Mouse (Mus musculus) ovary, postnatal 36 days (tissue): ENCODE data around the gene Hsd17b2.

ENCODE experiments used
- DNase-seq: peaks from one replicate; pipeline ENCODE4 v3.0.0; 2022; ENCODE audit warnings: low spot score, mixed read lengths

Hsd17b2 gene

DNA sequence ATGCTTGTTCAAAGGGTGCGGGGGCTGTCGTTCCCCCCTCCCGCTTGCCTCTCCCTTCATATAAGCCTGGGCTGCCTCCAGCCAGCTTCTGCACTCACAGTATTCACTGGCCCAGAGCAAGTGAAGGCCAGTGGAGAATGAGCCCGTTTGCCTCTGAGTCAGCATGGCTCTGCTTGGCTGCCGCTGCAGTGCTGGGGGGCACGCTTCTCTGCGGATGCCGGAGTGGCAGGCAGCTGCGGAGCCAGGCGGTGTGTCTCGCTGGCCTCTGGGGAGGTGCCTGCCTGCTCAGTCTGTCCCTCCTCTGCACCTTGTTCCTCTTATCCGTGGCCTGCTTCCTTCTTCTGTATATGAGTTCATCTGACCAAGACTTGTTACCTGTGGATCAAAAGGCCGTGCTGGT lies at the start of gene Hsd17b2:
Gene Hsd17b2, plus strand, starts transcription at position 46 of the 400 bp plus-strand sequence.
- peak; percentile 8 for DNase-seq

DNA sequence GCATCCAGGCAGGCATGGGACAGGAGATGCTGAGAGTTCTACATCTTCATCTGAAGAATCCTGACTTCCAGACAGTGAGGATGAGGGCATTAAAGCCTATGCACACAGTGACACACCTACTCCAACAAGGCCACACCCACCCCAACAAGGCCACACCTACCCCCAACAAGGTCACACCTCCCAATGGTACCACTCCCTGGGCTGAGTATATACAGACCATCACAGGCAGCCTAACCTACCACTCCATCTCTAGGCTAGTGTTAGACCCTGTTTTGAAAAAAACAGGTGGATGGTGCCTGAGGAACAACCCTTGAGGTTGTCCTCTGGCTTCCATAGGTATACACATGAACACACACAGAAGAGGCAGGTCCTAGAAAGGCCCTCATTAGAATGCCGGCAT lies 49.4 kb upstream of the Hsd17b2 start:
- no peak for DNase-seq

DNA sequence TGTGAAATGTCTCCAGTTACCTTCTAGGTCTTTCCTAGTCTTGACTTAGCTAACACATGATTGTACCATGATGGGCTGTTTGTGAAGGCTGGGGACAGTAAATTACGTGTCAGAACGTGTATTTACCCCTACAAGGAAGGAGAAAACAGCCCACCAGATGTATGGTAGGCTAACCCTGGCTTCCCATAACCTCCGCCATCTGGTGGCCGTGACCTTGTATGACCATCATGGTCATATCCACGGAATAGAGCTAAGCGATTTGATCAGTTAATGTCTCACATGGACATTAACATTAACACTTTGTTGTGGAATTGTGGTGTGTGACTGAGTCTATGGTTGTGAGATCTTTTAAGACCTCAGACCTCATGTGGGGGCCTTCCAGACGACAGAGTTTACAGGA lies 42.7 kb upstream of the Hsd17b2 start:
- no peak for DNase-seq

DNA sequence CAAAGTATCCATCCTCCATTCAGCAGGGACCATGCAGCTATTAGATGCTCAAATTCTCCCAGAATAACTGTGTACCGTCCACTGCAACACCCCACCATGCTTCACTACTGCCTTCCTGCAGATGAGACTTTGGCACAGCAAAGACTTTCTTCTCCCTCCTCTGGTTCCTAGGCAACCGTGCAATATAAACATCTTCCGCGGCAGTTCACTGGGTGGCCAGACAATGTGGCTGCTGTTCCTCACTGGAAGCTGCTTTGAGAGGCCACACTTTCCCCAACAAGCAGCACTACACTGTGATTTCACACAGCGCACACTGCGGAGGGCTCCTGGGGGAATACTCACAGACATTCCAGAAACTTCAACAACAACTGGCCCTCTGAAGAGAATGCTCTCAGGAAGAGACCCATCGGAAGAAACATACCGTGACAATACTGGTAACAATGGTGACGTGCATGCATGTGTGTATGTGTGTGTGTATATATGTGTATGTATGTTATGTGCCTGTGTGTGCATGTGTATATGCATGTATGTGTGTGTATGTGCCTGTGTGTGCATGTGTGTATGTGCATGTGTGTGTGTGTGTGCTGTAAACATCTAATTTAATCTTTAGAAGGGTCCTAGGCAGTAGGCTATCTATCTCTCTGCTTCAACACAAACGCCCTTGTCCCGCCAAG lies 41.2 kb upstream of the Hsd17b2 start:
- no peak for DNase-seq

DNA sequence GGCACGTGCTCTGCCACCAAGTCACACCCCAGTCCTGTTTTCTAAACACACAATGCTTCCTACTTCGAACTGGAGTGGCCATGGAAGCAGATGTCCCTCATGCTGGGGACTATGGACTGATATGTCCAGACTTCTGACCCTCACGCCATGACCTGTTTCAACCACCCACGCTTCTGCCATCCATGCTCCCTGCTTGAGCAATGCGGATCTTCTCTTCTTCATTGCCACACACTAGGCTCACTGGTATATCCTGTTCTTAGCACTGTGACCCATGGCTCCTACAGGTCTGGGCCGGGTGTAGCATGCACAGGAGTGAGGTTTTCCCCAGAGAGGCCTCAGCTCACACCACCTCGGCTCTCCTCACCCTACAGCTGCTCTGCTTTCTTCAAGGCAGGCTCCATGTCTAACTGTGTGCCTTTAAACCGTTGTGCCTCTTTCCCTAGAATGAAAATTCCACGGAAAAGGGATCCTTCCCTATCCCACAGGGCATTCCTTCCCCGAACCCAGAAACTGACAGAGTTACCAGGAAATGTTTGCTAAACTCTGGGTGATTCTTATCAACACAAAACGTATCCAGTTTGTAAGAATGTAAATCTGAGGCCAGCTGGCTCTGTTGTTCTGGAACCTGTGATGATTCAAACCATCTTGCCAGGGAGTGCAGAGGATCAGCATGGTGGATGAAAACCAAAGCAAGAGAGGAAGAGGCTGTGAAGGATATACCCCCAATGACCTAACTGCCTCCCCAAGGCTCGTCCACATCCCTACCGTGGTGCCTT lies 34.2 kb upstream of the Hsd17b2 start:
- DNase-seq: no peak

DNA sequence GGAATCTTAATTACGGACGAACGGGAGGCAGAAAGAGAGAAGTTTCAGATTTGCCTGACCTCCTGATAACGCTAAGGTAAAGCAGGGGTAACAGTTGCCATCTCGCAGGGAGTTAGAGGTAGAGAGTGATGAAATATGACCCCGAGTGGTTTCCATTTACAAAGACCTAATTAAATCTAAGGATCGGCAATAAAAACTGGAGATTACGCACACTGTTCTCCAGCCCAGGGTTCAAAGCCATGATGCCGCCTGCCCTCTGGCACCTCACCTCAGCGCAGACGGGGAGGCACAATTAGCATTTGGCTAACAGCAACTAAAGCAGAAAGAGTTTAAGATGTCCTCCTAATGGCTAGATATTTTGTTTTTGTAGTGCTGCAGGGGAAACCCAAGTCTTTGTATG lies 31.2 kb upstream of the Hsd17b2 start:
- no peak for DNase-seq

DNA sequence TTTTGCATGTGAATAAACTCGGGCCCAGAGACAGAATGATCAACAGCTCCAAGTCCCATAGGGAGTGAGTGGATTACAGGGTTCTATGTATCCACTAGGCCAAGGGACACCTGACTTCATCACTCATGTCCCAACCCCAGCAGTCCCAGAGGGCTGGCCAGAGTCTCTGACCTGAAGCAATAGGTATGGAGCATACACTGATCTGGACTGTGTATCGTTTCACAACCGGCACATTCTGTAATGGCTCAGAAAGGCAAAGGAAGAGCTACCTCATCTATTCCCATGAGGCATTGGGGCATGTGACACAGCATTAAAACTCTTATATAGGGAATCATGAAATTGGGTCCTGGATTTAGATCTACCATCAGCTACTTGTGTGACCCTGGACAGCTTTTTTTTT lies 29.1 kb upstream of the Hsd17b2 start:
- no peak for DNase-seq

DNA sequence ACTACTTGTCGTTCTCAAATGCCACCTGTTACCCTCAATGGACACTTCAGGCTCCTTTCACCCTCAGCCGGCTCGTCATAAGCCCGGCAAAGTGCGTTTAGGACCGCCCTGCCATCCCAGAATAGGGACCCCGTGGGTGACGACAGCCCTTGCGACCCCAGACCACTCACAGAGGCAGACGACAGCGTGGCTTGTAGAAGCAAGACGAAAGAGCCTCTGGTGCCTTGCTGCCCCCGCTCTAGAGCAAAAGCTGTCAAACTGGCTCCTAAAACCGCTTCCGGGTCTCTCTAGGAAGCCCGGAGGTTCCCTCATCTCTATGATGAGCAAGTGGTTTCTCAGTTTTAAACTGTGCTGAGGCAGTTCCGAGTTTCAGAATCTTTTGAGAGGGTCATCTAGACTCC lies 28.3 kb upstream of the Hsd17b2 start, which contains the start of gene Sdr42e1:
Gene Sdr42e1, minus strand, starts transcription at position 260 of the 401 bp plus-strand sequence.
- DNase-seq: peak; percentile 42

DNA sequence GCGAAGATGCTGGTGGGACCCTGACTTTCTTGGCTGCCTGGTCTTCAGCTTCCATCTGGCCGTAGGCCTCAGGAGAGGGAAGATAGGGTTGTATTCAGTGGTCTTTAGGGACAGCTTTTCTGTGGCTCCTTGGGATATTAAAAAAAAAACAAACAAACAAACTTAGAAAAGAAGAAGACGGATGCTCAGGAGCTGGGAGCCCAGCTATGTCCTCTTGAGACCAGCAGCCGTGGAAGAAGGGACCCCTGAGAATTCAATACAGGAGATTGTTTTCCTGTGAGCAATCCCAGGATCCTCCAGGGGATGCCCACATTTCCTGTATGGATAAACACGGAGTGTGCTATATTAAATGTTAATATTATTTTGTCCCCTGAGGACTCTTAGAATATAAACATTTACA lies 26.5 kb upstream of the Hsd17b2 start:
- DNase-seq: no peak

DNA sequence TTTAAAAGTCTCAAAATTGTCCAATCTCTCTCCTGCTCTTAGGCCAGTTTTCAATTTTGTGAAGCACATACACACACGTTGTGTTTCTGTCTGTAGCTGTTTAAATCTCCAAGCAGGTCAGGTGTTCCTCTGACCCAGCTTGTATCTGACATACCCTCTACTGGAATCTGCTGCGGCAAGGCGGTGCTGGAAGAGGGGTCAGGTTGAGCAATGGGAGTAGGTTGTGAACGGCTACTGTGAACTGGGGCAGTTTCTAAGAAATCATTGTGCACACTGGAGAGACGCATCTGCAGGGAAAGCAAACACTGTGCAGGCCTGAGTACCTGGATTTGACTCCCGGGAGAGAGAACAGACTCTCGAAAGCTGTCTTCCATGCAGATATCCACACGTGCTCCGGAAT lies 25.2 kb upstream of the Hsd17b2 start:
- DNase-seq: no peak

DNA sequence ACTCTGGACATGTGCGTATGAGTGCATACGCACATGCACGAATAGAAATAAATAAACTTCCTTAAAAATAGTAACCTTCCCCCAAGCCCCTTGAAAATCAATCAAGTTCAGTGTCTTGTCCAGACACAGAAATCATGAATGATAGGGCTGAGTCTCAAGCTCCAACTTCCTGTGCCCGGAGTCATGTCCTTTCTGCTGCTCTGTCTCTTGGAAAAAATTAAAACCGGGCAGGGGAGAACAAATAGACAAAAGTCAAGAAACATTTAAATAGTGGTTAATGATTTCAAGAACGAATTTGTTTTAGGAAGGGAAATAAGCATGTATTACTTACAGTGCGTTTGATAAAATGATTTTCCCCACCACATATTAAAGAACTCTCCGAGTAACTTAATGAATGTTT lies 24.7 kb upstream of the Hsd17b2 start:
- no peak for DNase-seq

DNA sequence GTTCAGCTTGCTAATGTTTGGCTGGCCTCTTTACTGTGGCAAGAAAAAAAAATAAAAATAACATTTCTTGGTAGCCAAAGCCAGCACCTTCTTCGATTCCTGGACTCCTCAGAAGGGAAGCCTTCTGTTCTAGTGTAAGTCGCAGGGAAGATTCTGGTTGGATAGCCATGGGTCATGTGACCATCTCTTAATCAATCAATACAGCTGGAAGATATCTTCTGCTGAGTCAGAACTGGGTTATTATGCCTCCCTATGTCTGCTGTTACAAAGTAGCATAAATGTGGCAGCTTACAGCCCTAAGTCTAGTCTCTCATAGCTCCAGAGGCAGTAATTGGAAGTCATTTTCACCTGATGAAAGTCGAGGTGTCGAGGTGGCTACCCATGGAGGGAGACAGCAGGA lies 23.1 kb upstream of the Hsd17b2 start:
- no peak for DNase-seq

DNA sequence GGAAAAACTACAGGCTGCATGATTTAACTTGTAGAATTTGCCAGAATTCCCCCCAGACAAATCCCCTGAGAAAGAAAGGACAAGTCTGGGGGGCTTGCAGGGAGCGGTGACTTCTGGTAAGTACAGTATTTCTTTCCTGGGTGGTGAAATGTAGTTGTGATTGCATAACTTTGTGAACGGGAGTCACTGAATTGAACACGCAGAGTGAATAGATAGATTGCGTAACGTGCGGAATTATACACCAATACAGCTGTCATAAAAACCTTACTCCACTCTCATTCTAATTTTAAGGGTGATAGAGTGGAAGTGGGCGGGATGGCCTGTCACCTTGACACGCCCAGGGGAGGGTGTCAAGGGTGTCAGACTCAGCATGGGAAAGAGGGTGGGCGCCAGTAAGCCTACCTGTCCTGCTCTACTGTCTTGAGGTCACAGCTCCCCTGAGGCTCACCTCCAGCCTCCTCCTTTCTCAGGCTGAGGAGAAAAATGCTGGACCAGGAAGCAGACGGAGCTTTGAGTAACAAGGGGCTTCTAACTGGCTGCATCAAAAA lies 17.7 kb upstream of the Hsd17b2 start:
- no peak for DNase-seq

DNA sequence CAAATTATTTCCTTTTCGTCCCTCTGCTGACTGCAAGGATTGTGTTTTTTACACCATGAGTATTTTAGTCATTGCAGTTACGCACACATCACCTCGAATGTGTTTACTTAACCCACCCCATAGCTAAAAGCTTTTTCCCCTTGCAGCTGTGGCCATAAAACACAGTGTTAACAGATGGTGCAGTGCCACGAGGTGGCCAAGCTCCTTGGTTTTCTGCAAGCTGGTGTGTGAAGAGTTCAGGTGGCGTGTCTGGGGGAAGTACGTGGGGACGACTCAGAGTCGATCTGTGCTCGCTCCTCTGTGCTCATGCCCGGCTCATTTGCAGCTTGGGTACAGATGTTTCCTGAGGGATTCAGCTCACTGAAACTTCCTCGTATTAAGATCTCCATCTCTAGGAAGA lies 17.2 kb upstream of the Hsd17b2 start:
- no peak for DNase-seq

DNA sequence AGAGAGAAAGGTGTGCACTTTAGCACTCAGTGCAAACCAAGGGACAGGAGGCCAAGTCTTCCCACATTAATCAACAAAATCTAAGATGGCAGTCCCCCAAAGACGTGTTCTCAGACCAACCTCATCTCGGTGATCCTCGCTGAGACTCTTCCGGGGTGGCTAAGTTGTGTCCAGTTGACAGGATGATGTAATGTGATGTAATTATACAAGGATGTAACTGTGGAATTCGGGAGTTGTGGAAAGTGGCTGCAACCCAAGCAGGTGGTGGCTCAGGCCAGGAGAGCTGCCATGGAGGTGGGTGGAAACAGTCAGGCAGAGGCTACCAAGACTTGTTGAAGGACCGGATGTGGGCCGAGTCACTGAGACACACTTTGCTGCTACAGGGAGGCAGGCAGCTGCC lies 13.8 kb upstream of the Hsd17b2 start:
- DNase-seq: no peak

DNA sequence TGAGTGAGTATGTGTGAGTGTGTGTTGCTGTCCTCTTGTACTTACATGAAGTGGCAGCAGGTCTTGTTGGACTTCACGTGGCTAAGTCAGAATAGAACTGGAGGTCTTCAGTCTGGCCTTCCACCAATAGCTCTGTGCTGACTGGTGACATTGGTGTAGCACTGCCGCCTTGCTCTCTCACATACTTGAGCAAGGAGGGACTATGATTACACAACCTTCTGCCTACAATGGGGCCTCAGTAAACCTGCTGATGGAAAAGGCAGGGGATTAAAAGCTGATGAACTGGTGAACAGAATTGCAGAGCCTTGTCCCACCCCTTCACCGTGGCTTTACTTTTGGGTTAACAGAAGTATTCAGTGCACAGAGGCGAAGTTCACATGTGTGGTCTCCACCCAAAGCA lies 9.6 kb upstream of the Hsd17b2 start:
- DNase-seq: no peak

DNA sequence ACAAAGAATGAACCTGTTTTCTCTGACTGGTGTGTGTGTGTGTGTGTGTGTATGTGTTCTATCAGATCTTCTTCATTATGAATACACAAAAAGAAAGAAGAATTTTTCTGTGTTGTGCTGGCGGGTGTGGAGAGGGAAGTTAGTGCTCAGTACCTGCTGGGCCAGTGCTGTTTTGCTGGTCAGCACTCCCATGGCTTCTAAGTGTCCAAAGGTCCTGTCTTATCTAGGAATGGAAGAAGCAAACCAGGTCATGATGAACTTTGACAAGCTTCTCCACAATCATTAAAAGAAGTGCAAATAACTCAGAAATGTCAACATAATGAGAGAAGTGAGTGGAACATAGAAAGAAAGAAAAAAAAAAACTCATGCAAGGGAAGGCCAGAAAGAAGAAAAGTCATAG lies 6.1 kb upstream of the Hsd17b2 start:
- no peak for DNase-seq

DNA sequence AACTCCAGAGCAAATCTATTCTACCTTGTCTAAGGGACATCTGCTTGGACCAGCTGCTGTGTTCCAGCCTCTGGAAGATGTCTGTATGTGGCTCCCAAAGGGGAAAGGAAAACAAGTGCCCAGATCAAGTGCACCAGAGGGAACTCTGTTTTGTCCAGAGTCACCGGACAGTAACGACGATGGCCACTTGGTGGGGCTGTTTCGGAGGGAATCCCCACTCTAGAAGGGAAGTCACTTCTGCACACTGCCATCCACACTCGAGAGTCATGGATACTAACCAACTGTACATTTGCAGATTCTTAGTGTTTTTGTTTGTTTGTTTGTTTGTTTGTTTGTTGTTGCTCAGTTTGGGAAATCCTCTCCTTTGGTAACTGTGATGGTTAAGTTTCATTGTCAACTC lies 4.5 kb upstream of the Hsd17b2 start:
- peak; percentile 26 for DNase-seq

DNA sequence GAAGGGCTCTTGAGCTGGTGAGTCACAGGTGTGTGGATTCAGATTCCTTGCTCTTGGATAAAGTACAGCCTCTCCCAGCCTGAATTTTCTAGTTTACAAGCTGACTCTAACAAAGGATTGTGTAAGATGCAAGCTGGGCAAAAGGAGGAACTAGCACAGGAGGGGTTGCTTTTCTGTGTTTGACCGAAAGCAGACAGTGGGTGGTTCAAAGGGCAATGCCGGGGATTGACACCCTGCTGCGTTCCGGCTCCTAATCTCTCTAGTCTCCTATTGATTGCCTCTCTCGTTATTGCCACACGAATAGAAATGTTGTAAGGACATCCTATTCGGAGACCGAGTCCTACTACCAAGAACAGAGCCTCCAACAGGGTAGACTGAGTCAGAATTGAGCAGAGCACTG lies 1.0 kb upstream of the Hsd17b2 start:
- DNase-seq: no peak

DNA sequence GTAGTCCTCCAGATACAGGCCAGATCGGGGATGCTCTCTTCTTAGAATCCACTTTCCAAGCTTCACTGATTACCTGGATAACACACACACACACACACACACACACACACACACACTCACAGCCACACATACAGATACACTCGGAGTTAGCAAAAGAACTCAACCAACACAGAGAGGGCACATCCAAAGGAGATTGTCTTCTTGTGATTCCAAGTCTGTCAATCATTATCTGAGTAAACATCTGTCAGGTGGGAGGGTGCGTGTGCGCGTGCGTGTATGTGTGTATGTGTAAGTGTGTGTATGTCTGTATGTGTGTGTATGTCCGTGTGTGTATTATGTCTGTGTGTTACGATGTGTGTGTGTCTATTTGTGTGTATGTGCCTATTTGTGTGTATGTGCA lies 458 bp upstream of the Hsd17b2 start:
- no peak for DNase-seq

DNA sequence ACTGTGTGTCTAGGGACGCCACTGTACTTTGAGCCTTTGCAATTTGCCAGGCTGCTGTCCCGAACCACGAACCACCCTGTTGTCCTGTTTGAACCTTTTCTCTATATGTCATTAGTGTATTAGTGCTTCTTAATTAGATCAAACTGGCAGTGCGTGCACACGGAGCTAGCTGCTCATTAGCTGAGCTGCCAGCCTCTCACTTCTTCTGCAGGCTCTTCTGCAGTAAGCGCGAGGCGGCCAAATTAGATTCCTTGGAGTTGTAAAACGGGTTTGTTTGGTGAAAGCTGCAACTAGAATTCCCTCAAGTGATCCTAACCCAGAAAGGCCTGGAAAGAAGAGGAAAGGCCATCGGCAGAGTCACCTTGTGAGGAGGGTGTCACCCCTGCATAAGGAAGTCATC lies 997 bp downstream of the Hsd17b2 start:
- DNase-seq: no peak

DNA sequence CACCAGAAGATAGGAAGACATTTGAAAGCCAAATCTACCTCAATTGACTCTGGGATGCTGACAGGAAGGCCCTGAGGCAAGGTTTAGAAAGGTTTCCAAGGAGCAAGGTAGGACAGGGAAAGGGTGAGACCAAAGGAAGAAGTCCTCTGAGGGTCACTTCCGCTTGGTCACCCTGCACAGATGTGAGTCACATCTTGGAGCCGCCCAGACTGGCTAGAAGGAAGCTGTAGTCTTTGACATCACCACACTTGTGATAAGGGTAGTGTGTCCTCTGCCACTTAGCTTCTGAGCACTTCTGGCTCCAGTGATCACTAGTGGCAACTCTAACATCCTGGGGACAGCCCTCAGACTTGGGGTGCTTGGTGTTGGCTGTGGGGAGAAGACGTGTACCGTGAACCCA lies 4.4 kb downstream of the Hsd17b2 start:
- DNase-seq: no peak

DNA sequence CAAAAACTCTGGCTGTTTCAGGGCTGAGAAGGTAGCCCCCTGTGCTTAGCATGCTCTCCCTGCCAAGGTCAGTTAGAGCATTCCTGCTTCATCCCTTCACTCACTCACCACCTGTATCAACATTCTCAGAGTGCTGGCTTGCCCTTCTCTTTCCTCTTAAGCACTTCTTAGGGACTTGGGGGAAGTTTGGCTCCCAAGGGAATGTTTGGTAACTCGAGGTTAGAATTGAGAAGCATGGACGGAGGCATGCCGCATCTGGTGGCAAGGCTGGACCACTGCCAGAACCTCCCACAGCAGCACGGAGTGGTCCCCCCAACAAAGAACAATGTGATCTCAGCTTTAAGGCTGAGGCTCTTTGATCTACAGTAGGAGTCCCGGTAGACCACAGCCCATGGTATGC lies 10.5 kb downstream of the Hsd17b2 start:
- DNase-seq: no peak

DNA sequence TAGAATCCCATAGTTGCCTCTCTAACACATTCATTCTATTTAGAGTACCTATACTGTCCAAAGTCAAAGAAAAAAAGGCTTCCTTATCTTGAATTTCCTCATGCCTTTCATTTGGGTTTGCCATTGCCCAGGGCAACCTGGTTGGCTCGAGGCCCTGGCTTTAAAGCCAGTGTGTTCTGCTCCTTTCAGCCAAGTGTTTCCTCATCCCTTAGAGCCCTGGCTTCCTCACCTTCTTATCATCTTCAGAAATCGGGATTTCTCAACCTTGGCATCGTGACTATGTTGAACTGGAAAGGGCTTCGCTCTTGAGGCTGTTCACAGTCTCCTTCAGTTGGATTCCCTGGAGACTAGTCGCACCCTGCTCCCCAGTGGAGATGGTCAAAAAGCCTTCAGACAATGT lies 12.9 kb downstream of the Hsd17b2 start:
- DNase-seq: peak; percentile 35
